Mouse (Mus musculus): ENCODE measurements around the gene Ttbk1.
"Not testable (repeated sequence)": the region's sequence is repeated elsewhere in the genome, so short reads cannot be mapped to it uniquely, and the experiment has no call there.

Gene Ttbk1

GRCm38 (mm10) chr17:46487431-46487830 lies at the start of gene Ttbk1:
Ttbk1 (minus strand) TSS chr17:46487675.
- DNase-seq (ENCODE audit: extremely low spot score, low read depth, low spot score), result no peak

- peak; percentile 42 for DNase-seq (ENCODE audit: extremely low spot score, low read depth, low spot score)
Measured at GRCm38 (mm10) chr17:46525579-46526307, 38.3 kb upstream of the Ttbk1 start.

GRCm38 (mm10) chr17:46525065-46525464 lies 37.6 kb upstream of the Ttbk1 start:
- no peak for DNase-seq (ENCODE audit: extremely low spot score, low read depth, low spot score)

- DNase-seq (ENCODE audit: extremely low spot score, low read depth, low spot score), result no peak
Measured at GRCm38 (mm10) chr17:46521963-46522668, 34.6 kb upstream of the Ttbk1 start.

- DNase-seq (ENCODE audit: extremely low spot score, low read depth, low spot score), result no peak
Measured at GRCm38 (mm10) chr17:46521174-46521573, 33.7 kb upstream of the Ttbk1 start.

- no peak for DNase-seq (ENCODE audit: extremely low spot score, low read depth, low spot score)
Measured at GRCm38 (mm10) chr17:46520385-46520979, 33.0 kb upstream of the Ttbk1 start.

GRCm38 (mm10) chr17:46519971-46520370 lies 32.5 kb upstream of the Ttbk1 start:
- DNase-seq (ENCODE audit: extremely low spot score, low read depth, low spot score), result no peak

GRCm38 (mm10) chr17:46513329-46513728 lies 25.9 kb upstream of the Ttbk1 start:
- DNase-seq (ENCODE audit: extremely low spot score, low read depth, low spot score), result no peak

GRCm38 (mm10) chr17:46511059-46511710 lies 23.7 kb upstream of the Ttbk1 start:
- DNase-seq (ENCODE audit: extremely low spot score, low read depth, low spot score), result no peak

- no peak for DNase-seq (ENCODE audit: extremely low spot score, low read depth, low spot score)
Measured at GRCm38 (mm10) chr17:46505617-46506016, 18.1 kb upstream of the Ttbk1 start.

GRCm38 (mm10) chr17:46503847-46504638 lies 16.6 kb upstream of the Ttbk1 start:
- no peak for DNase-seq (ENCODE audit: extremely low spot score, low read depth, low spot score)

GRCm38 (mm10) chr17:46502775-46503174 lies 15.3 kb upstream of the Ttbk1 start:
- no peak for DNase-seq (ENCODE audit: extremely low spot score, low read depth, low spot score)

- no peak for DNase-seq (ENCODE audit: extremely low spot score, low read depth, low spot score)
Measured at GRCm38 (mm10) chr17:46497956-46498355, 10.5 kb upstream of the Ttbk1 start.

GRCm38 (mm10) chr17:46496623-46497434 lies 9.4 kb upstream of the Ttbk1 start, which contains the start of gene Dnph1:
Dnph1 (plus strand) TSS chr17:46496711.
- DNase-seq (ENCODE audit: extremely low spot score, low read depth, low spot score), result peak; percentile 49

GRCm38 (mm10) chr17:46496081-46496480 lies 8.6 kb upstream of the Ttbk1 start:
- DNase-seq (ENCODE audit: extremely low spot score, low read depth, low spot score), result not testable (repeated sequence)

- no peak for DNase-seq (ENCODE audit: extremely low spot score, low read depth, low spot score)
Measured at GRCm38 (mm10) chr17:46495486-46495885, 8.0 kb upstream of the Ttbk1 start.

- DNase-seq (ENCODE audit: extremely low spot score, low read depth, low spot score), result no peak
Measured at GRCm38 (mm10) chr17:46486995-46487394, 480 bp downstream of the Ttbk1 start.

GRCm38 (mm10) chr17:46484461-46484875 lies 3.0 kb downstream of the Ttbk1 start:
- no peak for DNase-seq (ENCODE audit: extremely low spot score, low read depth, low spot score)

- DNase-seq (ENCODE audit: extremely low spot score, low read depth, low spot score), result no peak
Measured at GRCm38 (mm10) chr17:46484021-46484431, 3.4 kb downstream of the Ttbk1 start.

- no peak for DNase-seq (ENCODE audit: extremely low spot score, low read depth, low spot score)
Measured at GRCm38 (mm10) chr17:46483561-46484001, 3.9 kb downstream of the Ttbk1 start.
